Mouse (Mus musculus): ENCODE measurements around the gene Unc45a. TPM values are rescaled to one million over a fixed set of nuclear protein-coding genes. Genes with fewer than 3 reads are reported as not detected.
A peak's percentile ranks its signal among the peaks of the same experiment; 100 is the strongest.

The Unc45a gene
- polyA plus RNA-seq, 1 experiment from 2014 or later = 61.7 TPM

GRCm38 (mm10) chr7:80319846-80320496 lies 20.8 kb downstream of the Unc45a start:
- Histone ChIP-seq H3K36me3 (peaks cover 49% of the 10 kb centered on the region), H3K9ac (no peak overlapping the region), H3K4me2 (no peak overlapping the region), H3K9me3 (no peaks in the 10 kb centered on the region), H3K27ac (replicated peaks) (no peak overlapping the region), H3K4me3 (no peak overlapping the region), H3K27me3 (no peaks in the 10 kb centered on the region), H3K4me1 (replicated peaks) (peaks cover 22% of the 10 kb centered on the region)
- WGBS = 84% methylated on average over 19 of the region's 19 CpGs
- ATAC-seq (ENCODE audit: low read depth) = no peak

- Histone ChIP-seq H3K4me2 (no peak overlapping the region), H3K4me1 (replicated peaks) (peaks cover 20% of the 10 kb centered on the region), H3K9ac (0 out of 2 replicates have a peak overlapping the region, but pooled peaks have one; percentile 27), H3K27ac (replicated peaks) (no peak overlapping the region), H3K4me3 (no peak overlapping the region), H3K36me3 (peaks cover 61% of the 10 kb centered on the region), H3K9me3 (no peaks in the 10 kb centered on the region), H3K27me3 (no peaks in the 10 kb centered on the region)
- 96% methylated on average over 4 of the region's 4 CpGs for WGBS
- no peak for ATAC-seq (ENCODE audit: low read depth)
Observed at GRCm38 (mm10) chr7:80318670-80319069, 22.1 kb downstream of the Unc45a start.

GRCm38 (mm10) chr7:80317439-80318115 lies 23.2 kb downstream of the Unc45a start:
- no peaks in the 10 kb centered on the region for H3K9me3 ChIP-seq
- H3K27ac ChIP-seq (replicated peaks) = no peak overlapping the region
- ATAC-seq (ENCODE audit: low read depth) = no peak
- WGBS = 80% methylated on average over 1 of the region's 1 CpGs
- peaks cover 9% of the 10 kb centered on the region; the same call in 1 of the 2 replicates for H3K4me1 ChIP-seq (replicated peaks)
- no peak overlapping the region for H3K9ac ChIP-seq
- H3K4me2 ChIP-seq = no peak overlapping the region
- H3K27me3 ChIP-seq = no peaks in the 10 kb centered on the region
- no peak overlapping the region for H3K4me3 ChIP-seq
- H3K36me3 ChIP-seq = peaks cover 72% of the 10 kb centered on the region

GRCm38 (mm10) chr7:80315733-80316132 lies 25.1 kb downstream of the Unc45a start:
- peaks cover 79% of the 10 kb centered on the region for H3K36me3 ChIP-seq
- H3K4me2 ChIP-seq = no peak overlapping the region
- H3K4me3 ChIP-seq = no peak overlapping the region
- H3K9ac ChIP-seq = no peak overlapping the region
- ATAC-seq (ENCODE audit: low read depth) = no peak
- WGBS = 84% methylated on average over 2 of the region's 2 CpGs
- no peaks in the 10 kb centered on the region for H3K4me1 ChIP-seq (replicated peaks)
- no peaks in the 10 kb centered on the region for H3K27me3 ChIP-seq
- no peak overlapping the region for H3K27ac ChIP-seq (replicated peaks)
- H3K9me3 ChIP-seq = no peaks in the 10 kb centered on the region

GRCm38 (mm10) chr7:80310771-80311170 lies 30.0 kb downstream of the Unc45a start:
- Histone ChIP-seq H3K36me3 (peaks cover 58% of the 10 kb centered on the region), H3K27me3 (no peaks in the 10 kb centered on the region), H3K4me1 (replicated peaks) (no peaks in the 10 kb centered on the region), H3K27ac (replicated peaks) (no peak overlapping the region), H3K9me3 (no peaks in the 10 kb centered on the region), H3K9ac (no peak overlapping the region), H3K4me3 (no peak overlapping the region), H3K4me2 (no peak overlapping the region)
- WGBS = 89% methylated on average over 7 of the region's 7 CpGs
- ATAC-seq (ENCODE audit: low read depth) = no peak

GRCm38 (mm10) chr7:80307766-80308165 lies 33.0 kb downstream of the Unc45a start:
- peaks cover 51% of the 10 kb centered on the region for H3K36me3 ChIP-seq
- H3K4me3 ChIP-seq = no peak overlapping the region
- no peaks in the 10 kb centered on the region for H3K9me3 ChIP-seq
- H3K9ac ChIP-seq = no peak overlapping the region
- H3K4me2 ChIP-seq = no peak overlapping the region
- no peak for ATAC-seq (ENCODE audit: low read depth)
- H3K27ac ChIP-seq (replicated peaks) = no peak overlapping the region
- H3K4me1 ChIP-seq (replicated peaks) = no peaks in the 10 kb centered on the region
- 88% methylated on average over 3 of the region's 3 CpGs for WGBS
- H3K27me3 ChIP-seq = no peaks in the 10 kb centered on the region

GRCm38 (mm10) chr7:80301522-80301921 lies 39.3 kb downstream of the Unc45a start:
- H3K9ac ChIP-seq = no peak overlapping the region
- H3K27me3 ChIP-seq = no peaks in the 10 kb centered on the region
- H3K4me3 ChIP-seq = no peak overlapping the region
- 87% methylated on average over 2 of the region's 2 CpGs for WGBS
- no peak overlapping the region for H3K27ac ChIP-seq (replicated peaks)
- H3K36me3 ChIP-seq = peaks cover 38% of the 10 kb centered on the region
- H3K9me3 ChIP-seq = no peaks in the 10 kb centered on the region
- H3K4me2 ChIP-seq = no peak overlapping the region
- no peak for ATAC-seq (ENCODE audit: low read depth)
- 0 out of 2 replicates have a peak, but pooled peaks cover 6% of the 10 kb centered on the region for H3K4me1 ChIP-seq (replicated peaks)

GRCm38 (mm10) chr7:80299568-80299967 lies 41.2 kb downstream of the Unc45a start:
- Histone ChIP-seq H3K4me2 (no peak overlapping the region), H3K4me1 (replicated peaks) (peaks cover 16% of the 10 kb centered on the region), H3K4me3 (no peak overlapping the region), H3K36me3 (peaks cover 25% of the 10 kb centered on the region), H3K9ac (no peak overlapping the region), H3K9me3 (no peaks in the 10 kb centered on the region), H3K27me3 (no peaks in the 10 kb centered on the region), H3K27ac (replicated peaks) (no peak overlapping the region)
- WGBS = 90% methylated on average over 3 of the region's 3 CpGs
- ATAC-seq (ENCODE audit: low read depth) = no peak

- Histone ChIP-seq H3K36me3 (peaks cover 17% of the 10 kb centered on the region), H3K27me3 (no peaks in the 10 kb centered on the region), H3K27ac (replicated peaks) (no peak overlapping the region), H3K4me3 (no peak overlapping the region), H3K9me3 (no peaks in the 10 kb centered on the region), H3K4me2 (no peak overlapping the region), H3K9ac (no peak overlapping the region), H3K4me1 (replicated peaks) (peaks cover 16% of the 10 kb centered on the region)
- 94% methylated on average over 4 of the region's 4 CpGs for WGBS
- no peak for ATAC-seq (ENCODE audit: low read depth)
Observed at GRCm38 (mm10) chr7:80298754-80299153, 42.1 kb downstream of the Unc45a start.

- Histone ChIP-seq H3K27ac (replicated peaks) (no peak overlapping the region), H3K36me3 (peaks cover 13% of the 10 kb centered on the region), H3K4me2 (no peak overlapping the region), H3K9me3 (no peaks in the 10 kb centered on the region), H3K27me3 (no peaks in the 10 kb centered on the region), H3K9ac (no peak overlapping the region), H3K4me3 (no peak overlapping the region), H3K4me1 (replicated peaks) (peaks cover 16% of the 10 kb centered on the region)
- no peak for ATAC-seq (ENCODE audit: low read depth)
- WGBS = 73% methylated on average over 3 of the region's 3 CpGs
Observed at GRCm38 (mm10) chr7:80297041-80297440, 43.8 kb downstream of the Unc45a start.

GRCm38 (mm10) chr7:80296462-80296861 lies 44.3 kb downstream of the Unc45a start:
- Histone ChIP-seq H3K36me3 (peaks cover 13% of the 10 kb centered on the region), H3K9ac (no peak overlapping the region), H3K4me1 (replicated peaks) (peaks cover 16% of the 10 kb centered on the region), H3K4me2 (peak overlapping the region; percentile 98; the same call in 1 of the 2 replicates), H3K4me3 (no peak overlapping the region), H3K27ac (replicated peaks) (no peak overlapping the region), H3K9me3 (no peaks in the 10 kb centered on the region), H3K27me3 (no peaks in the 10 kb centered on the region)
- no peak for ATAC-seq (ENCODE audit: low read depth)
- 92% methylated on average over 6 of the region's 6 CpGs for WGBS

- peak overlapping the region; percentile 70 for H3K9ac ChIP-seq
- WGBS = 9% methylated on average over 37 of the region's 37 CpGs
- H3K4me1 ChIP-seq (replicated peaks) = peaks cover 16% of the 10 kb centered on the region
- H3K4me3 ChIP-seq = peak overlapping the region; percentile 72
- peaks cover 22% of the 10 kb centered on the region for H3K36me3 ChIP-seq
- H3K27ac ChIP-seq (replicated peaks) = 0 out of 2 replicates have a peak overlapping the region, but pooled peaks have one; percentile 56
- ATAC-seq (ENCODE audit: low read depth) = peak; percentile 71; the same call in 1 of the 2 replicates
- peak overlapping the region; percentile 98 for H3K4me2 ChIP-seq
- H3K27me3 ChIP-seq = no peaks in the 10 kb centered on the region
- H3K9me3 ChIP-seq = no peaks in the 10 kb centered on the region
Observed at GRCm38 (mm10) chr7:80294764-80295648, 45.8 kb downstream of the Unc45a start.

Data from neural tube, embryonic 13.5 days (tissue).